Mouse (Mus musculus): Measurements from ENCODE around the gene Ankrd12. TPM values are rescaled to one million over a fixed set of nuclear protein-coding genes. Genes with fewer than 3 reads are reported as not detected.

The Ankrd12 gene
- polyA plus RNA-seq, 1 experiment from 2014 or later = 21.5 TPM

DNA sequence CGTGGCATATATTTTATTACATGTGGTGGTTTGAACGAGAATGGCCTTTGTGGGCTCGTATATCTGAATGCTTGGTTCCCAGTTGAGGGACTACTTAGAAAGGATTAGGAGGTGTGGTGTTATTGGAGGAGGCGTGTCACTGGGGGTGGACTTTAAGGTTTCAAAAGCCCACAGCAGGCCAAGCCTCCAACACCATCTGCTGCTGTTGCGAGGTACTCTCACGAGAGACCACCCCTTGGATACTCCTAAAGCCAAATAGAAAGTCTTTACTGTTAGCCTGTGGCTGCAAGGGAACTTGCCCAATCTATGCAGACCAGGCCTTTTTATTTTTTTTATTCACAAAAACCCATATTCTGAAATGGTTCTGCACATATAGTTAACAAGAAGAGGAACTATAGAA lies 154.9 kb downstream of the Ankrd12 start:
- Histone ChIP-seq H3K27ac (ENCODE audit: low read length) (no peak overlapping the region), H3K4me2 (ENCODE audit: low read depth, low read length) (no peak overlapping the region), H3K27me3 (ENCODE audit: control insufficient read depth, insufficient read depth, low read length) (no peaks in the 10 kb centered on the region), H3K9ac (ENCODE audit: low read length) (no peak overlapping the region), H3K4me1 (ENCODE audit: control insufficient read depth, insufficient read depth, low read length) (0 out of 2 replicates have a peak, but pooled peaks cover under 1% of the 10 kb centered on the region), H3K9me3 (replicated peaks; ENCODE audit: control insufficient read depth, low read length) (no peaks in the 10 kb centered on the region), H3K36me3 (ENCODE audit: control insufficient read depth, insufficient read depth) (peaks cover 30% of the 10 kb centered on the region), H3K4me3 (ENCODE audit: low read length) (no peak overlapping the region)
- no peak for ATAC-seq (replicated peaks; ENCODE audit: extremely low read depth, insufficient read depth, low FRiP score)
- 85% methylated on average over 6 of the region's 6 CpGs for WGBS

GRCm38 (mm10) chr17:65919235-65919634 lies 157.7 kb downstream of the Ankrd12 start:
- no peak for ATAC-seq (replicated peaks; ENCODE audit: extremely low read depth, insufficient read depth, low FRiP score)
- no peak overlapping the region for H3K4me3 ChIP-seq (ENCODE audit: low read length)
- H3K4me1 ChIP-seq (ENCODE audit: control insufficient read depth, insufficient read depth, low read length) = peaks cover 8% of the 10 kb centered on the region
- no peaks in the 10 kb centered on the region for H3K27me3 ChIP-seq (ENCODE audit: control insufficient read depth, insufficient read depth, low read length)
- peaks cover 13% of the 10 kb centered on the region for H3K36me3 ChIP-seq (ENCODE audit: control insufficient read depth, insufficient read depth)
- 62% methylated on average over 3 of the region's 3 CpGs for WGBS
- no peak overlapping the region for H3K4me2 ChIP-seq (ENCODE audit: low read depth, low read length)
- no peak overlapping the region for H3K9ac ChIP-seq (ENCODE audit: low read length)
- 0 out of 2 replicates have a peak overlapping the region, but pooled peaks have one; percentile 4 for H3K27ac ChIP-seq (ENCODE audit: low read length)
- H3K9me3 ChIP-seq (replicated peaks; ENCODE audit: control insufficient read depth, low read length) = no peaks in the 10 kb centered on the region

GRCm38 (mm10) chr17:65916135-65916668 lies 160.7 kb downstream of the Ankrd12 start:
- Histone ChIP-seq H3K36me3 (ENCODE audit: control insufficient read depth, insufficient read depth) (no peaks in the 10 kb centered on the region), H3K9ac (ENCODE audit: low read length) (peak overlapping the region; percentile 41), H3K9me3 (replicated peaks; ENCODE audit: control insufficient read depth, low read length) (no peaks in the 10 kb centered on the region), H3K4me2 (ENCODE audit: low read depth, low read length) (peak overlapping the region; percentile 53), H3K27ac (ENCODE audit: low read length) (peak overlapping the region; percentile 99), H3K27me3 (ENCODE audit: control insufficient read depth, insufficient read depth, low read length) (no peaks in the 10 kb centered on the region), H3K4me3 (ENCODE audit: low read length) (no peak overlapping the region), H3K4me1 (ENCODE audit: control insufficient read depth, insufficient read depth, low read length) (peaks cover 8% of the 10 kb centered on the region)
- peak; percentile 95 for ATAC-seq (replicated peaks; ENCODE audit: extremely low read depth, insufficient read depth, low FRiP score)
- 22% methylated on average over 8 of the region's 8 CpGs for WGBS

Other genes with a start within 250 kb of the Ankrd12 start
- gene Ralbp1, start 191.3 kb downstream of the Ankrd12 start, polyA plus RNA-seq (2015; fragmentation: Nextera tagmentation; extraction: Ambion mirVana) = 53.7 and 54.8 TPM in 2 replicates
- 101 and 105 TPM in 2 replicates for gene Twsg1, start 125.9 kb downstream of the Ankrd12 start, polyA plus RNA-seq (2015; fragmentation: Nextera tagmentation; extraction: Ambion mirVana)
- gene Ndufv2, start 24.5 kb upstream of the Ankrd12 start, polyA plus RNA-seq (2015; fragmentation: Nextera tagmentation; extraction: Ambion mirVana) = 721 and 751 TPM in 2 replicates
- gene Washc1, start 34.5 kb upstream of the Ankrd12 start, polyA plus RNA-seq (2015; fragmentation: Nextera tagmentation; extraction: Ambion mirVana) = 31.6 and 32.0 TPM in 2 replicates
- gene Ddx11, start 46.4 kb upstream of the Ankrd12 start, polyA plus RNA-seq (2015; fragmentation: Nextera tagmentation; extraction: Ambion mirVana) = 10.4 and 11.0 TPM in 2 replicates

Measured in heart, embryonic 16.5 days (tissue).